Mouse (Mus musculus): ENCODE results near the gene Clip2. TPM values are rescaled to one million over a fixed set of nuclear protein-coding genes. Genes with fewer than 3 reads are reported as not detected.
A peak's percentile ranks its signal among the peaks of the same experiment; 100 is the strongest.

The Clip2 gene
- polyA plus RNA-seq, 1 experiment, result 10.1 TPM

- 87% methylated on average over 5 of the region's 5 CpGs for WGBS
- Histone ChIP-seq H3K4me3 (ENCODE audit: extremely low read depth, insufficient read depth, insufficient read length) (no peak overlapping the region), H3K27ac (ENCODE audit: insufficient read depth, low read length) (no peak overlapping the region), H3K36me3 (ENCODE audit: control insufficient read depth, insufficient read depth, low read length) (no peaks in the 10 kb centered on the region), H3K4me1 (ENCODE audit: control insufficient read depth, insufficient read depth, insufficient read length) (peaks cover 16% of the 10 kb centered on the region; the same call in 1 of the 2 replicates), H3K27me3 (ENCODE audit: control insufficient read depth, insufficient read depth, low read length) (no peaks in the 10 kb centered on the region; the same call in 1 of the 2 replicates)
- TF ChIP-seq POLR2A (IDR thresholded peaks at IDR 0.05; ENCODE audit: low read depth, low read length) (no peak), CTCF (IDR thresholded peaks at IDR 0.05; ENCODE audit: extremely low read depth, insufficient read depth, insufficient read length, insufficient replicate concordance) (no peak)
- no peak for DNase-seq (ENCODE audit: low read depth in 1 of 2, low spot score in 2 of 2)
Measured at GRCm38 (mm10) chr5:134553951-134554546, 1.8 kb upstream of the Clip2 start.

GRCm38 (mm10) chr5:134551233-134552109 lies 763 bp downstream of the Clip2 start:
- 3% methylated on average over 51 of the region's 52 CpGs for WGBS
- TF ChIP-seq POLR2A (IDR thresholded peaks at IDR 0.05; ENCODE audit: low read depth, low read length) (no peak), CTCF (IDR thresholded peaks at IDR 0.05; ENCODE audit: extremely low read depth, insufficient read depth, insufficient read length, insufficient replicate concordance) (no peak)
- H3K4me3 ChIP-seq (ENCODE audit: extremely low read depth, insufficient read depth, insufficient read length), result peak overlapping the region; percentile 89
- H3K36me3 ChIP-seq (ENCODE audit: control insufficient read depth, insufficient read depth, low read length), result no peaks in the 10 kb centered on the region
- peak overlapping the region; percentile 62 for H3K27ac ChIP-seq (ENCODE audit: insufficient read depth, low read length)
- H3K27me3 ChIP-seq (ENCODE audit: control insufficient read depth, insufficient read depth, low read length), result no peaks in the 10 kb centered on the region
- H3K4me1 ChIP-seq (ENCODE audit: control insufficient read depth, insufficient read depth, insufficient read length), result peaks cover 16% of the 10 kb centered on the region; the same call in 1 of the 2 replicates
- peak in 1 of 2 experiments; percentile 9 for DNase-seq (ENCODE audit: low read depth in 1 of 2, low spot score in 2 of 2)

DNA sequence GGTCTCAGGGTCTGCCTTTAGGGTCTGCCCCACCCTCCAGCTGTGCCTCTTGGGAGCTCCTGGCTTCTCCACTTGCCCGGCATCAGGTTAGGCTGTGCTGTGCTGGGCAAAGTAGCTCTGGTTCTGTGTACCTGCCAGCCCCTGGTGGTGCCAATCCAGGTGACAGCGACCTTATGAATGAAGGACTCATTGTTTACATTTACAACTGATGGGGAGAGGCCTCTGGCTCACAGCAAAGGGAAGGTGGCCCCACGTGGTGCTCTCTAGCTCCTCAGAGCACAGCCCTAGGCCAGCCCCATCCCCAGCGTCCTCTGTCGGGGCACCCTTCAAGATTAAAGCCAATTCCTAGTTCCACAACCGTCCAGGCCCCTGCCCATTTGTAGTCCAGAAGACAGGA lies 1.4 kb downstream of the Clip2 start:
- Histone ChIP-seq H3K4me1 (ENCODE audit: control insufficient read depth, insufficient read depth, insufficient read length) (peaks cover 16% of the 10 kb centered on the region; the same call in 1 of the 2 replicates), H3K27ac (ENCODE audit: insufficient read depth, low read length) (no peak overlapping the region), H3K27me3 (ENCODE audit: control insufficient read depth, insufficient read depth, low read length) (no peaks in the 10 kb centered on the region), H3K36me3 (ENCODE audit: control insufficient read depth, insufficient read depth, low read length) (no peaks in the 10 kb centered on the region), H3K4me3 (ENCODE audit: extremely low read depth, insufficient read depth, insufficient read length) (peak overlapping the region; percentile 89; the same call in 1 of the 2 replicates)
- DNase-seq (ENCODE audit: low read depth in 1 of 2, low spot score in 2 of 2), result no peak
- WGBS, result 28% methylated on average over 6 of the region's 6 CpGs
- TF ChIP-seq CTCF (IDR thresholded peaks at IDR 0.05; ENCODE audit: extremely low read depth, insufficient read depth, insufficient read length, insufficient replicate concordance) (no peak), POLR2A (IDR thresholded peaks at IDR 0.05; ENCODE audit: low read depth, low read length) (no peak)

DNA sequence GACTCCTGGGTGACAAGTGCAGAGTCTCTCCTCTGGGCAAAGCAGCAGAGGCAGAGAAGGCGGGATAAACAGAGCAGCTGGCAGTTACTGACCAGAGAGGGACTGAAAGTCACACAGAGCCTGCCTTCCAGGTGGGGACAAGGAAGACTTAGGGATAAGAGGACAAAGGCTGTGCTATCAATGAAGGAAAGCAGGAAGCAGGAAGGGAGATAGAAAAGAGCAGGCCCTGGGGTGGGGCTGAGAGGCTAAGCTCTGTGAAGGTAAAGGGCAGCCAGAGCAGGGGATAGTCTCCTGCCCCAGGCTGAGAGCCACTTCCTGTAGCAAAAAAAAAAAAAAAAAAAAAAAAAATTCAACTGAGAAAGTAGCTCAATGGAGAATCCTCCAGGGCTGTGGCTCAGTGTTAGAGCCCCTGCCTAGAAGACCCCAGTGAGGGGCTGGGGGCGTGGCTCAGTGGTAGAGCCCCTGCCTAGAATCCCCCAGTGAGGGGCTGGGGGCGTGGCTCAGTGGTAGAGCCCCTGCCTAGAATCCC lies 2.5 kb downstream of the Clip2 start:
- 86% methylated on average over 3 of the region's 3 CpGs for WGBS
- no peaks in the 10 kb centered on the region for H3K36me3 ChIP-seq (ENCODE audit: control insufficient read depth, insufficient read depth, low read length)
- H3K27me3 ChIP-seq (ENCODE audit: control insufficient read depth, insufficient read depth, low read length), result no peaks in the 10 kb centered on the region
- DNase-seq (ENCODE audit: low read depth in 1 of 2, low spot score in 2 of 2), result no peak
- peaks cover 12% of the 10 kb centered on the region; the same call in 1 of the 2 replicates for H3K4me1 ChIP-seq (ENCODE audit: control insufficient read depth, insufficient read depth, insufficient read length)
- no peak overlapping the region for H3K4me3 ChIP-seq (ENCODE audit: extremely low read depth, insufficient read depth, insufficient read length)
- no peak overlapping the region for H3K27ac ChIP-seq (ENCODE audit: insufficient read depth, low read length)
- TF ChIP-seq CTCF (IDR thresholded peaks at IDR 0.05; ENCODE audit: extremely low read depth, insufficient read depth, insufficient read length, insufficient replicate concordance) (no peak), POLR2A (IDR thresholded peaks at IDR 0.05; ENCODE audit: low read depth, low read length) (no peak)

DNA sequence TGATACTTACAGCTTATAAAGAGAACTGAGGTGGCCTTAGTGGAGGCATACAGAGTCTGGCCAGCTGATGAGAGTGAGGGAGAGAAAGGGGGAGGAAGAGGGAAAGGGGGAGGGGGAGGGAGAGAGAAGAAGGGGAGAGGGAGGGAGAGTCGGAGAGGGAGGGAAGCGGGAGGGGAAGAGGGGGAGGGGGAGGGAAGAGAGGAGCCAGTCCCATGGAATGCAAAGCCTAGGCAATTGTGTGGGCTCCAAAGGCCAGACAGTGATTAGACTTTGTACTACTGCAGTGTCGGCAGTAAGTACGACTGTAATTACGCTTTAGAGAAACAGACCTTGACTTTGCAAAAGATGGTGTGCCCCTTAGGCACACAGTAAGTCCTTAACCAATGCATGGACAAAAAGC lies 3.9 kb downstream of the Clip2 start:
- Histone ChIP-seq H3K36me3 (ENCODE audit: control insufficient read depth, insufficient read depth, low read length) (no peaks in the 10 kb centered on the region), H3K4me1 (ENCODE audit: control insufficient read depth, insufficient read depth, insufficient read length) (peaks cover 12% of the 10 kb centered on the region; the same call in 1 of the 2 replicates), H3K27me3 (ENCODE audit: control insufficient read depth, insufficient read depth, low read length) (no peaks in the 10 kb centered on the region), H3K27ac (ENCODE audit: insufficient read depth, low read length) (no peak overlapping the region), H3K4me3 (ENCODE audit: extremely low read depth, insufficient read depth, insufficient read length) (no peak overlapping the region)
- no peak for DNase-seq (ENCODE audit: low read depth in 1 of 2, low spot score in 2 of 2)
- WGBS, result 76% methylated on average over 5 of the region's 5 CpGs
- TF ChIP-seq POLR2A (IDR thresholded peaks at IDR 0.05; ENCODE audit: low read depth, low read length) (no peak), CTCF (IDR thresholded peaks at IDR 0.05; ENCODE audit: extremely low read depth, insufficient read depth, insufficient read length, insufficient replicate concordance) (no peak)

GRCm38 (mm10) chr5:134546790-134547189 lies 5.4 kb downstream of the Clip2 start:
- WGBS, result 83% methylated on average over 7 of the region's 7 CpGs
- no peak overlapping the region for H3K27ac ChIP-seq (ENCODE audit: insufficient read depth, low read length)

More at GRCm38 (mm10) chr5:134546790-134547189, 5.4 kb downstream of the Clip2 start:
- DNase-seq (ENCODE audit: low read depth in 1 of 2, low spot score in 2 of 2), result no peak
- no peak for TF ChIP-seq POLR2A (IDR thresholded peaks at IDR 0.05; ENCODE audit: low read depth, low read length)
- TF ChIP-seq CTCF (IDR thresholded peaks at IDR 0.05; ENCODE audit: extremely low read depth, insufficient read depth, insufficient read length, insufficient replicate concordance), result no peak
- no peaks in the 10 kb centered on the region for H3K27me3 ChIP-seq (ENCODE audit: control insufficient read depth, insufficient read depth, low read length)
- no peaks in the 10 kb centered on the region for H3K36me3 ChIP-seq (ENCODE audit: control insufficient read depth, insufficient read depth, low read length)
- H3K4me1 ChIP-seq (ENCODE audit: control insufficient read depth, insufficient read depth, insufficient read length), result peaks cover 7% of the 10 kb centered on the region; the same call in 1 of the 2 replicates
- no peak overlapping the region for H3K4me3 ChIP-seq (ENCODE audit: extremely low read depth, insufficient read depth, insufficient read length)
